Mouse (Mus musculus) frontal cortex, adult (tissue): ENCODE measurements around the gene 1700001P01Rik.
"Not testable (repeated sequence)": the region's sequence is repeated elsewhere in the genome, so short reads cannot be mapped to it uniquely, and the experiment has no call there.

ENCODE experiments used
- ATAC-seq: cut with Nextera tagmentation; 2 replicates; pipeline ENCODE4 v1.9.2; 2017; ENCODE audit warnings: mild to moderate bottlenecking, moderate library complexity, mixed read lengths; ENCODE audit not compliant: low TSS enrichment

1700001P01Rik gene

GRCm38 (mm10) chr11:97793165-97793564 is 17.4 kb upstream of the 1700001P01Rik start:
- ATAC-seq: no peak

GRCm38 (mm10) chr11:97790778-97791438 is 15.2 kb upstream of the 1700001P01Rik start:
- not testable (repeated sequence) for ATAC-seq

GRCm38 (mm10) chr11:97789727-97790126 is 14.0 kb upstream of the 1700001P01Rik start:
- ATAC-seq: no peak

- ATAC-seq: no peak
Measured at GRCm38 (mm10) chr11:97787961-97788360, 12.2 kb upstream of the 1700001P01Rik start.

GRCm38 (mm10) chr11:97782564-97782895 is 6.8 kb upstream of the 1700001P01Rik start:
- ATAC-seq: peak; percentile 33; the same call in 1 of the 2 replicates

GRCm38 (mm10) chr11:97781832-97782563 is 6.3 kb upstream of the 1700001P01Rik start, which contains the start of gene Rpl23:
Rpl23 (minus strand) TSS chr11:97782437.
- ATAC-seq: peak; percentile 90

- ATAC-seq: no peak
Measured at GRCm38 (mm10) chr11:97781478-97781831, 5.7 kb upstream of the 1700001P01Rik start.

- no peak for ATAC-seq
Measured at GRCm38 (mm10) chr11:97779968-97780701, 4.4 kb upstream of the 1700001P01Rik start.

- no peak for ATAC-seq
Measured at GRCm38 (mm10) chr11:97778918-97779317, 3.2 kb upstream of the 1700001P01Rik start.

GRCm38 (mm10) chr11:97777129-97777529 is 1.4 kb upstream of the 1700001P01Rik start:
- ATAC-seq: no peak

- no peak for ATAC-seq
Measured at GRCm38 (mm10) chr11:97776497-97777128, 895 bp upstream of the 1700001P01Rik start.

GRCm38 (mm10) chr11:97775186-97775585 is 532 bp downstream of the 1700001P01Rik start:
- no peak for ATAC-seq

GRCm38 (mm10) chr11:97771410-97771809 is 4.3 kb downstream of the 1700001P01Rik start:
- ATAC-seq: no peak

- ATAC-seq: no peak
Measured at GRCm38 (mm10) chr11:97769704-97770103, 6.0 kb downstream of the 1700001P01Rik start.

- peak; percentile 97 for ATAC-seq
Measured at GRCm38 (mm10) chr11:97766154-97766881, 9.4 kb downstream of the 1700001P01Rik start, which contains the start of gene Cwc25. Cwc25 (minus strand) TSS chr11:97766556.

GRCm38 (mm10) chr11:97761638-97762037 is 14.1 kb downstream of the 1700001P01Rik start:
- no peak for ATAC-seq

GRCm38 (mm10) chr11:97758942-97759341 is 16.8 kb downstream of the 1700001P01Rik start:
- no peak for ATAC-seq

- no peak for ATAC-seq
Measured at GRCm38 (mm10) chr11:97758125-97758524, 17.6 kb downstream of the 1700001P01Rik start.

- ATAC-seq: peak; percentile 94
Measured at GRCm38 (mm10) chr11:97753277-97753676, 22.4 kb downstream of the 1700001P01Rik start.

- ATAC-seq: no peak
Measured at GRCm38 (mm10) chr11:97748496-97748895, 27.2 kb downstream of the 1700001P01Rik start.

GRCm38 (mm10) chr11:97747773-97748172 is 27.9 kb downstream of the 1700001P01Rik start:
- no peak for ATAC-seq
